Mouse (Mus musculus) layer of hippocampus, adult 18-20 months (tissue): ENCODE measurements around the gene Dnhd1. TPM values are rescaled to one million over a fixed set of nuclear protein-coding genes. Genes with fewer than 3 reads are reported as not detected.
A peak's percentile ranks its signal among the peaks of the same experiment; 100 is the strongest.

Source experiments
- DNase-seq, 2 experiments: peaks; one replicate each; pipeline ENCODE4 v3.0.0; 2022; ENCODE audit warnings: low spot score in 2 of 2
- long read RNA-seq: library from polyadenylated mRNA; stranded (forward); transcript quantifications from one replicate; pipeline ENCODE4 v2.0.0, GENCODE M21; 2021
- total RNA-seq, 2 experiments: library from RNA; stranded (reverse); gene quantifications; 2 replicates each; pipeline ENCODE4 v1.2.3; 2021

Dnhd1 gene
- total RNA-seq: 1 to 10 TPM; 3.9 to 7.0 TPM
- long read RNA-seq, partial matches to known transcripts: 0 of 1 reads
- long read RNA-seq, other reads (novel, unspliced or antisense): 1 of 1 reads

GRCm38 (mm10) chr7:105650639-105651435 lies at the start of gene Dnhd1:
Gene Dnhd1, plus strand, starts transcription at chr7:105650827.
- DNase-seq: peak in 1 of 2 experiments; percentile 71

- peak; percentile 22 to 76 for DNase-seq
These were observed 47.6 kb upstream of the Dnhd1 start for GRCm38 (mm10) chr7:105602860-105603623.

GRCm38 (mm10) chr7:105608467-105608866 lies 42.2 kb upstream of the Dnhd1 start:
- no peak for DNase-seq

- DNase-seq: no peak
These were observed 38.9 kb upstream of the Dnhd1 start for GRCm38 (mm10) chr7:105611767-105612166.

GRCm38 (mm10) chr7:105614400-105614799 lies 36.2 kb upstream of the Dnhd1 start:
- no peak for DNase-seq

- DNase-seq: no peak
These were observed 34.9 kb upstream of the Dnhd1 start for GRCm38 (mm10) chr7:105615720-105616119.

- no peak for DNase-seq
These were observed 34.1 kb upstream of the Dnhd1 start for GRCm38 (mm10) chr7:105616561-105616960.

GRCm38 (mm10) chr7:105617810-105618209 lies 32.8 kb upstream of the Dnhd1 start:
- DNase-seq: no peak

- DNase-seq: no peak
These were observed 30.9 kb upstream of the Dnhd1 start for GRCm38 (mm10) chr7:105619701-105620100.

GRCm38 (mm10) chr7:105621053-105621452 lies 29.6 kb upstream of the Dnhd1 start:
- no peak for DNase-seq

GRCm38 (mm10) chr7:105621646-105622292 lies 28.9 kb upstream of the Dnhd1 start:
- peak in 1 of 2 experiments; percentile 56 for DNase-seq

GRCm38 (mm10) chr7:105625397-105625796 lies 25.2 kb upstream of the Dnhd1 start:
- DNase-seq: no peak

- DNase-seq: peak in 1 of 2 experiments; percentile 60
These were observed 22.0 kb upstream of the Dnhd1 start for GRCm38 (mm10) chr7:105628633-105629032.

GRCm38 (mm10) chr7:105632551-105632972 lies 18.1 kb upstream of the Dnhd1 start:
- DNase-seq: no peak

GRCm38 (mm10) chr7:105633127-105633800 lies 17.4 kb upstream of the Dnhd1 start, which contains the start of gene Trim3:
Gene Trim3, minus strand, starts transcription at chr7:105633571.
- DNase-seq: peak; percentile 87 to 91

GRCm38 (mm10) chr7:105633801-105634135 lies 16.9 kb upstream of the Dnhd1 start:
- no peak for DNase-seq

- DNase-seq: no peak
These were observed 16.2 kb upstream of the Dnhd1 start for GRCm38 (mm10) chr7:105634272-105634920.

GRCm38 (mm10) chr7:105635726-105636125 lies 14.9 kb upstream of the Dnhd1 start:
- DNase-seq: no peak

GRCm38 (mm10) chr7:105638776-105639175 lies 11.9 kb upstream of the Dnhd1 start:
- no peak for DNase-seq

GRCm38 (mm10) chr7:105639304-105639703 lies 11.3 kb upstream of the Dnhd1 start:
- DNase-seq: no peak
